Mouse (Mus musculus) brain, adult 2 months (tissue): ENCODE results near the gene Adgrf5.

Experiments used
- DNase-seq: peaks from one replicate; pipeline ENCODE4 v3.0.0; 2011; ENCODE audit warnings: low read depth, low spot score

Adgrf5 gene

DNA sequence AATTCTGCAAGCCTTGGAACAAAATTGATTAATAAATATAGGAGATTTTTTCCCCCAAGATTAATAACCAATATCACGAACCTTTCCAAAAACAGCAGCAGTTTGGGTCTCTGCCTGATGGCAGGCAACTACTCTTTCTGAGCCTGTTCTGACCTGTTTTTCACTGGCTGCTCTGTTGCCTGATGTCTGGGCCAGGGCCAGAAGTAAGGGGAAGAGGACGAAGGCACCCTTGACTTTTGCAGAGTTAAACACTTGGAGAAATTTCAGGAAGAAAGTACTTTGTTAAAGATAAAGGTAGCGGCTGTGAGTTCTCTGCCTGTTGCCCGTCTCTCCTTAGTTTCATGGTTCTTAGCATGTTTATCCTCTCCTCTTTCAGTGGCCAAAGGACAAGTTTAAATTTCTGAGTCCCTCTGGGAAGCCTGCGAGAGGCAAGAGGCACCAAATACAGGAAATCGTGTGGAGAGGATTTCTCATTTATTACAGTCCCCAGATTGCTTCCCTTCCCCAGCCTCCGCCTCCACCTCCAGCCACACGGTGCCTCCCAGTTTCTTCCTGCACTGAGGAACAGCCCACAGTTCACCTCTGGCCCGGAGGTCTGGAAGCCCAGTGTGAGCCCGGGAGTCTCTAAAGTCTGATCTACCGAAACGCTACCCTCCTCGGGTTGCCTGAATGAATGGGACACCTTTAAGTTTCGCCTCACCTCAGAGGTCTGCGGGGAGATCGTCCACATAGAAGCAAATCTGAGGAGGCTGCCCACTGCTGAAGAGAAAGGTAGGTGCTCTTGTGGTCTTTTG is at the start of gene Adgrf5:
Adgrf5 (plus strand) TSS at position 626 of the 794 bp plus-strand sequence.
- DNase-seq = no peak

DNA sequence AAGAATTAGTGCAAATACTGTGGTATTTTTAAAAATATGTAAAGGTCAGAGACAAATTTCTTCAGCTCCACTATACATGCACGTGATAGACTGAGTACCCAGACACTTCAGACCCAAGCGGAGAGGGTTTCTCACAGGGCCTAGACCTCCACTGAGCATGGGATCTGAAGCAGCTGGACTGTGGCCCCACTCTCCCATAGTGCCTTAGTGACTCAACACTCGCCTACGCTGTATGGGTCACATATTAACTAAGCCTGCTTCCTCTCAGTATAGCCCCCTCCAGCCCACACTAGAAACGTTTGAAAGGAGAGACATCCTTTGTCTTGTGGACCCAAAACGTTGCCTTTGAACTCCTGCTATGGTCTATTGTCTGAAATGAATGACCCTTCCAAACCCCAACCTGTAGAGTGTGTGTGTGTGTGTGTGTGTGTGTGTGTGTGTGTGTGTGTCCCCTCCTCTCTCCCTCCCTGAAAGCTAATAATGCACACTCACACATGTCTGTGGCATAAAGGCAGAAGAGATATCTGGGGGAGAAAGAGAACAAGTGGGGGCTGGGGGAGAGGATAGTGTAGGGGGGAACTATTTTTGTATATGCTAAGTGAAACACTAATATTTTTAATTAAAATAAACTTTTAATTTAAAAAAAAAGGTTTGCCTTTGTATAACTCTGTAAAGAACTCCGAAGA is 34.1 kb upstream of the Adgrf5 start:
- no peak for DNase-seq

DNA sequence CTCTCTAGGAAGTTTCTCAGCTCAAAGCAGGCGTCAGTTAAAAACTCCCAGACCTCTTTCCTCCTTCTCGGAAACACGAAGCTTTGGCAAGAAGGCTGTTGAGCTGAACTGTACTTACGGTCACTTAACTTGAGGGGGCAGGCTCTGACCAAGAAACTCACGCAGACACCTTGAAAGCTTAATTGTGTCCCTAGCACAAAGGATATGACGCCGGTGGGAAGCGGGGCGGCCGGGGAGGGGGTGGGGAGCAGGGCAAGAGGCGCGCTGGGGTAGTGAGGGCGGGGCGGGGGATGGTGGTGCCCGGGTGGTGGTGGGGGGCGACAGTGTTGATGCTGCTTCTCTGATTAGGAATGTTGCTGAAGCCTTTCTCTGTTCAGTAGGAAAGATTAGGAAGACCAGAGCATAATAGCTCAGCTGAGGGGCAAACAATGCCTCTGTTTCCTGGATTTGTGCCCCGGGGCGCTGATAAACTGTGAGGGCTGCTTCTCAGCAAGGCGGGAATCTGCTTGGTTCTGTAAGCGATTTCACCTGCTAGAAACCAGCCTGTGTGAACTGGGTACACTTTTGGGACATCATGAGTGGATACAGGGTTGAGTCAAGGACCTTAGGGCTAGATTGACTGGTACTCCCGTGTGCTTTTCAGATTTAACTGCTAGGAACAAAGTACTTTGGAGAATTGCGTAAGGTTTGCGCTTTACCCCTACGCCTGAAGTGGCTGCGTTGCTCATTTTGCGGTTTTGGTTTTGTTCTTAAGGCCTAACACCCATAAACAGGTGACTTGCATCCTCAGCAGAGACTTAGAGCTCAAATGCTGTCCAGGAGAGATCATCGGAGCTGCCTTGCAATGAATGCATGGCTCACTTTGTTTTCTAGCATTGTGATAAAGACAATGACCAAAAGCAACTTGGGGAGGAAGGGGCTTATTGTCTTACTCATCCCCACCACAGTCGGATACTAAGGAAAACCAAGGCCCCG is 33.2 kb upstream of the Adgrf5 start:
- DNase-seq = peak; percentile 67

DNA sequence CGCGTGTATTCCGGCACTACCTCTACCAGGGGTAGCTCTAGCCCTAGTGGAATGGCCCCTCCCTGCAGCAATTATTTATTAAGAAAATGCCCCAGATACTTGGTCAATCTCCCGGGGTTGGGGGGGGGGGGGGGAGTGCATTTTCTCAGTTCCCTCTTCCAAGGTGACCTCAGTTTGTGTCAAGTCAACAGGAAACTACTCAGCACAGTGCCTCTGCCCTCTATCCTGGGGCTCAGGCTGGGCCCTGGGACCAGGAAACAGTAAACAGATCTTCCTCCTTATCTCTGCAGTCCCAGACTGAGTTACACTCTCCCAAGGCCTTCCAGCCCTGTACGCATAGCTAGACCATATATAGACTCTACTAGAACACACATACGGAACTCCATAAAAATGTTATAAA is 32.4 kb upstream of the Adgrf5 start:
- DNase-seq = no peak

DNA sequence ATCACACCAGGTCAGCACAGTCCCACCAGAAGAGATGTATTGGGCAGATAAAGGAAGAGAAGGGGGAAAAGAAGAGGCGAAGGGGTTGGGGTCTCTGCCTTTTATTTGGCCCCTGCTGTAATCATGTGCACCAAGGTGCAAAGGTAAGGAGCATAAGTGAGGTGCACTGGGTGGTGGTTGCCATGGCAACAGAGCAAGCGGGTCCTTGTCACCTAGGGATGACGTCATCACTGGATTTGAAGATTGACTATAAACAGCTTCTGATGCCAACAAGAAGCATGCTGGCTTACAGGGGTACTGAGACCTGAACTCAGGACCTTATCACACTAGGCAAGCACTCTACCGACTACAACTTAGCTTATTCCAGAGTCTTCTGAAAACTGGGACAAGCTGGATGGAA is 31.0 kb upstream of the Adgrf5 start:
- DNase-seq = no peak

DNA sequence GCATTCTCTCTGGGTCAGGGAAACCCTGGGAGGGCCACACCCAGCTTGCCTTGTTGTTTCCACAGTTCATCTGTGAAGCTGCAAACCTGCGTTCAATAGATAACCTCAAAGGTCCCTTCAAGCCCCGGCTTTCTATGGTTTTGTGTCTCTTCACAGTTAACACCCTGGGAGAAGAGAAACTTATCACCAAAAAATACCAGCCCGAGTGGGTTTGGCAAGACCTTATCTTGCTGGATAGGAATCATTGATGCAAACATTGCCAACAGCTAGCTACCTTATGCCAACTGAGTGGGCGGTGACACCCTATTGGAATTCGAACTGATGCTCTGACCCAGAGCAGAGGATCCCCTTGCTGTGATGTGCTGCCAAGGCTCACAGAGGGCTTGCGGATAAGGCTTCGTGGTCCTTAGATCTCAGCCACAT is 30.5 kb upstream of the Adgrf5 start:
- no peak for DNase-seq

DNA sequence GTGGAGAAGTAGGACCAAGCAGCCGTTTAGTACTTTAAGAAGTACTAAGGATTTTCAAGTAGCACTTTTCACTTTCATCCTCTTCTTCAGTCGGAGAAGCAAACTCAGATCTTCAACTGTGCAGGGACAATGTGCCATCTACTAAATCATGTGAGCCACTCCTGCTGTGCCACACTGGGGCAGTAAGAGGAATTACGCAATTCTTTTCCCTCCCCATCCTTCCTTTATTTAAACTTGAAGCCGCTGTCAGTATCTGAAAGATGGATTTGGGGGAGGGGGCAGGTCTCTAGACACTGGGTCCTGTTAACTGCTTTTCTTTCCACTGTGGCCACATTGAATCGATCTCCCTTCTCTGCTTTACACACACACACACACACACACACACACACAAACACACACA is 27.6 kb upstream of the Adgrf5 start:
- DNase-seq = no peak

DNA sequence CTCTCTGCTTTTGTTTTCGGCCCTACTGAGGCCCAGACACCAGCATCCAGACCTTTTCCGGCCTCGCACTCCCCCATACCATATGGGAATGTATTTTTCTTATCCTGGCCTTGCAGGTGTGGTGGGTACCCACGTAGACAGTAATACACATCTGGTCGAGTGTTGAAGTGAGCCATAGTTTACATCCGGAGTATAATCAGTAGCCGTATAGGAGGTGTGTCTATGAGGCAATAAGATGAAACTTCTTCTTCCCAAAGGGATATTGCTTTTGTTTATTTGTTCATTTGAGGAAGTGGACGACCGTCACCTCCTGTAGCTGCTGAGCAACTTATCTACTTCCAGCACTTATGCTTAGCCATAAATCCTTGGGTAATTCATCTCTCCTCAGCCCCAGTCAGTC is 26.2 kb upstream of the Adgrf5 start:
- no peak for DNase-seq

DNA sequence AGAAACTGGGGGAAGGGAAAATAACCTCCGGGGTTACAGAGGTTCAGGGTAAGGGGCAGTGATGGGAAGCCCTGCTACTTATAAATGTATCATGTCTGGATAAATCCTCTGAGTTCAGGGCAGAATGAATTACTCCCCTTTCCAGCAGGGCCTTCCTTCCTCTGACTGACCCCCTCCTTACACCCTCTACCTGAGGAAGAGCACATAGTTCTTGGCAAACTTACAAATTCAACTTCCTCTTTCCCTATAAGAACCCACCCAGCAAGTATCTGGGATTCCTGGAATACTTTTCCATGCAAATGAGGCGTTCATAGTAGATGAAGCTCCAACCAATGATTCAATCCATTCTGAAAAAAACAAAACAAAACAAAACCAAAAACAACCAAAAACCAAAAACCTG is 22.6 kb upstream of the Adgrf5 start:
- no peak for DNase-seq

DNA sequence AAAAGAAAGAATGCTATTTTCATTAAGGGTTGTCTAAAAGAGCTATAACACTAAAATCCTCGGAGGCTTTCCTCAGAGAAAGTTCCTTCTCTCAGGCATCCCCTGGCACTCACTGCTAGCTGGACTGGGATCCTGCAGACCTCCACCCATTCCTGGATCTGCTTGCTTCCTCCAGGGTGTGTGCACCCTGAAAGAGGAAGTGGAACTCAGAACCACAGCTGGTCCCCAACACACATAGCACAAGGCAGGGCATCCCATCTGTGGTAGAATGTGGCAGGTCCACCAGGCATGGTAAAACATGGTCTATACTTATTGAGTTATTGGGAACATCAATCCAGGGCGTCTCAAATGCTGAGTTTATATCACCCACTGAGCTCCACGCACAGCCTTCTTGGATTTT is 22.0 kb upstream of the Adgrf5 start:
- no peak for DNase-seq

DNA sequence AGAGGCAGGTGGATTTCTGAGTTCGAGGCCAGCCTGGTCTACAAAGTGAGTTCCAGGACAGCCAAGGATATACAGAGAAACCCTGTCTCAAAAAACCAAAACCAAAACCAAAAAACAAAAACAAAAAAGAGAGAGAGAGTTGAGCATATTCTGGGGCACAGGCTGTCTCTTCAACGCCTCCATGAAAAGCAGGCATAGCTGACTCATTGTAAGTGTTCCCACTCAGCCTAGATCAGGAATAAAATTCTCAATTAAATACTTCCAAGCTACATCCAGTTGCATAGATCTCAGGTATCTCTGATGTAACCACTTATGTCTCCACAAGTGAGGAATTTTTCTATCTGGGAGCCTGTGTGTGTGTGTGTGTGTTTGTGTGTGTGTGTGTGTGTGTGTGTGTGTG is 13.8 kb upstream of the Adgrf5 start:
- DNase-seq = peak; percentile 75

DNA sequence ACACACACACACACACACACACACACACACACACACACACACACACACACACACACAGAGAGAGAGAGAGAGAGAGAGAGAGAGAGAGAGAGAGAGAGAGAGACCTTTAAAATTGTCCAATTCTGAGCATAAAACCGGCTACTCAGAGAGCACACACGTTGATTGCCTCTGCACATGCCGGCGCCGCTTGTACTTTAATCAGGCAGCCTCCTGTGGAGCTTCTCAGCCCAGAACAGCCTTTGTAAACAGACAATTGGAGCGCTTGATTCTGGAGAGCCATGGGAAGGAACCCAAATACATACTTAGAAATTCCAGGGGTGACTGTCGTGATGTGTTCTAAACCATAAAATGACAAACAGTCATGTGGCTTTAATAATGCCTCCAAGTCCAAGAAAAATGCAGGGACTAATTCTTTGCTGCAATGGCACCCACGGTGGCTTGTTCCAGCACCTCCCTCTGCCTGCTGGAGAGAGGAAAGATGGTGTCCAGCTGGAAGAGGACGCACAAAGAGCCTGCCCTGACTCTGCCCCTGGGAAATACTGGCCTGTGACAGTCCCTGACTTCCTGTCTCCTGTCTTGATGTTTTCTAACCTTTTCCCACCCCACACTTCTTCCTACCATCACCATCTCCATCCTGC is 2.2 kb upstream of the Adgrf5 start:
- DNase-seq = peak; percentile 21

DNA sequence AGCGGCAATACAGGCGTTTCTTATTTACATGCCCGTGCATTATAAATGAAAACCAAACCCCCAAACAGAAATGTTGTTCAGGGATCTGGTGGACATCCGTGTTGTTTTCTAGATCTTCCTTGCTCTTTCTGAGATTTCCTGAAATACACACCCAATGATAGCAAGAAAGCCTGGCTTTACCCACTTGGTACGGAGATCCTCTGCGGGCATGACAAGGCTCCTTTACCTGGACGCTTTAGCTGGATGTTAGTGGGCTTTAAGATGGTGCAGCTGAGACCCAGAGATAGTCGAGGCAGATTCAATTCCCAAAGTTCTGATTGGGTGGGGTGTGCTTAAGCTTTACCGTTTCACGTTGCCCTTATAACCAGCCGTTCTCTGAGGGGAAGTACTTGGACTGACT is 770 bp downstream of the Adgrf5 start:
- DNase-seq = no peak

DNA sequence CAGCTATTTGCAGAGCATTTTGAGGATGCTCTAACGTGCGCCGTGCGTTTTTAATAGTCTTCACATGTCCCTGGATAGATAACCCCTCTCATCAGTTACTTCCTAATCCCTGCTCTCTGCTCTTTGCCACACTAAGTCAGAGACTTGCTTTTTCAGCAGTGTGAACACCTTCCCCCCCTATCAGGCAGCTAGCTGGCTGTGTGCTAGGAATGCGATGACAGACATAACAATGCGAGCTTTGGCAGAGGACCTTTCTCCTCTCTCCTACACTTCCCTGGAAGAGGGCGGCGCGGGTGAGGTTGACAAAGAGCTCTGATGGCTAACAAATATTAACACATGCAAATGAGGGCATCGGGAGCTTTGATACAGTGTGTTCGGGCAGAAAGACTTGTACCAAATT is 2.1 kb downstream of the Adgrf5 start:
- DNase-seq = no peak

DNA sequence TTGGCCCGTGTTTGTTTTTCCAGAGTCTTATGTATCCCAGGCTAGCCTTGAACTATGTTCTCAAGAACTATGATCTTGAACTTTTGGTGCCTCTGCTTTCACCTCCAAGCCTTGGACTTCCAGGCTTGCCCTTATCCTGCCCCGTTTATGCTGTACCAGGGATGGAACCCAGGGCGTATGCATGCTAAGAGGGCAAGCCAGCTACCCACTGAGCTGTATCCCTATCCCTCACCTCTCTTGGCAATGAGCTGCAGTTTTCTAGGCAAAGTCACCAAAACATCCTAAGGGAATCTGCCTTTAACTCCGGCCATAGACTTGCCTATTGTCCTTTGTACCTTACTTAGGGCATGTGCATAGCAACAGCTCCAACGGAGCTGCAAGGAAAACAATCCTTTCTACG is 2.6 kb downstream of the Adgrf5 start:
- no peak for DNase-seq

DNA sequence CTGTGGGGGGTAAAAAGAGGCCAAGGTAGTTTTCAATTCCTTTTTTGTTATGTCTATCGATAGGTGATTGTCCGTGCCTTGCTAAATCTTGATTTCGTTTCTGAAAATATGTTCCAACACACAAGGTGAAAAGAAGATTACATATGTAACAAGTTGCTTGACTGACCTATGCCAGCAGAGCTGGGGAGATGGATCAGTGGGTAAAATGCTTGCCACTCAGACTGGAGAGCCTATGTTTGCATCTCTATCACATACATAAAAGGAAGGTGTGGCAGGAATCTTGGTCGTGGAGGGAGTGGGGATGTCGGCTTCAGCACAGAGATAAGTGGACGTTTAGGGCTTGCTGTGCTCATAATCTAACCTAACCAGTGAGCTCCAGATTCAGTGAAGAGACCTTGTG is 3.7 kb downstream of the Adgrf5 start:
- DNase-seq = no peak

DNA sequence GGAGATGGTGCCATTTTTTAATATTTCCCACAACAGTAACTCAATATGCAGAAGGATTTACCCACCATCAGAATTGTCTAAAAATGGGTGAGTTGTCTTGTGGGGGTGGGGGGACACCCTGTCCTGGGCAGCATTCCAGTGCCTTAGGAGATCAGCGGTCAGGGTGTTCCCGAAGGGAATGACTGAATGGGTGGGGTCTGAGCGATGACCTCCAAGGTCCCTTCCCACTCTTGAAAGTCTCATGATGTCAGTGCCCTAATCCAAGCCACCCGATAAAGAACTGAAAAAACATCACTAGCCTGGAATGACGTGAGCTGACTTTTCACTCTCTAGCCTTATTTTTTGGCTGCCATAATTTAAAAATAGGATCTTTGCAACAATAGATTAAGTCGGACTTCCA is 5.0 kb downstream of the Adgrf5 start:
- DNase-seq = no peak

DNA sequence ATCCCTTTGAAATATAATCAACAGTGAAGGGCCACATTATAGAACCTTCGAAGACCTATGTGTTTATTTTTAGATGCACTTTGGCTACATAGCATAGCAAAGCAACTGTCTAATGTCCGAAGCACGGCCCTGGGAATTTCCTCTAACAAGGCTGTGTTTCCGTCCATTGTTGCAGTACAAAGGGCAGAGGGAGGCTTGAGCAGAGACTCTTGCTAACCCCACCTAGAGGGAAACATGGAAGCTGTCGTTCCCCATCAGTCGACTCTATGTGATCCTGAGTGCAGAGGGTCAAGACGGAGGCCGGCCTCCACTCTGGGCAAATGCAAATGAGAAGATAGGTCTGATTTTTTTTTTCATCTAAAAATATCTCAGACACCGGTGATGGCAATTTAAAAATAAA is 6.2 kb downstream of the Adgrf5 start:
- no peak for DNase-seq

DNA sequence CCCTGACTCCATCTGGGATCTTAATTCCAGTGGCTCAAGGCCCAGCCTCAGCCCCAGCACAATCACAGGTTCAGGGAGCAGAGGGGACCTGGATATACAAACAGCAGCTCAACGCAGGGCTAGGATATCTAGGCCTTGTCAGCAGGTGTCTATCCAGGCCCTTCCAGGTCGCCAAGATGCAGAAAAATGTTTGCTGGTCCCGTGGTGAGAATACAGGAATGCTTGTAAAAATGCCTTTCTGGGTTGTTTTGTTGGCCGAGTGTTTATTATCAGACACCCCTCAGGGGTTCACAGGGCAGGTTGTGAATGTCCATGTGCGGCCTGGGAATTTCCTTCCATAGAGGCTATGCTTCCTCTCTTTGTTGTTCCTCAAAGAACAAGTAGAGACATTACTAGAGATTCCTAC is 7.9 kb downstream of the Adgrf5 start:
- no peak for DNase-seq

DNA sequence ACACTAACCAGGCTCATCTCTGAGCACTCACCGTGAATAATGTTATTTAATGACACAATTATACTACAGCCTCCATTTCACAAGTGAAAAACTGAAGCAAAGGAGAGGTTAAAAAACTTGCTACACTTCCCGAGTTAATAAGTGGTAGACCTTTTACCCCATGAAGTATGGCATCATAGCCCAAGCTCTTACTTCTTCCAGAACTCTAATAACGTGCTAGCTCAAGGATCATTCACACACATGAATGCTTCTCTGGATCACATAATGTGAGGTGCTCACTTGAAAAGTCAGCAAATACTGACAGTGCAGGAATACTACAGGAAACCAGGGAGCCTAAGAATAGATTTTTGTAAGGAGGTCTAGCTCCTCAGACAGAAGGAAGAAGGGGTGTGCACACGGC is 12.4 kb downstream of the Adgrf5 start:
- DNase-seq = no peak

DNA sequence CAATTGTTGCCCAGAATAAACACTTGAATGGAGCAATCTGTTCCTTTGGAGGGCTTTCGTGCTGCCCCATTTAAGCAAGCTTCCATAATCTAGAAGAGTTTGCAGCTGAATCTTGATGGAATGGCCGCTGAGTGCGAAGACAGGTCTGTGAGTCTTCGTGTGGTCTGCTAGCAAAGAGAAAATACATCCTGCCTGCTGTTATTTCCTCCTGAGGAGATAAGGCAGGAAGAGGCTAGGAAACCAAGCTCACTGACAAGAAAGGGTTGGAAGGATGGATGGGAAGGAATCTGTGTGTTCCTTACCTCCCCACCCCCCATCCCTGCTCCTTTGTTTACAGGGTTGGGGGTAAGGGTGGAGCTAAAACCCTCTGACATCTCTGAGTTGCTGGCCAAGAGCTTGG is 13.8 kb downstream of the Adgrf5 start:
- DNase-seq = no peak

DNA sequence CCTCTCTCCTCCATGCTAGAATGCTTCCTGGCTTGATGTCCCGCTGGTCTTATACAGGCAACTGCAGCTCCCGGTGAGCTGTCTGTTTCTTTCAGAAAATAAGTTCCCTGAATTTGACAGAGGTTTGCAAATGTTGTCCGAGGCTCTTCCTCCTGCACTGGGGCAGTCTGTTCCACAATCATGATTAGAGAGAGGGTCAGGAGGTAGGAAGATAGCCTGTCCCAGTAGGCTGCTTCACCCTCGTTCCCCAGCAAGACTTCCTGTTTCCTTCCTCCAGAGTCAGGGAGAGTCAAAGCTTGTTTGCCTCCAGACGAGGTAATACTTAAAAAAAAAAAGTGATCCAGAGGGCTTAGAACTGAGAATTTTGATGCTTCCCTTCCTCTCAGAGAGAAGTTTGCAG is 16.3 kb downstream of the Adgrf5 start:
- DNase-seq = no peak
